Comparison of ENCODE assay signal across 32 mouse cellular contexts in genomic region chr5:30994910-30995635, GRCm38 (mm10). TPM values are rescaled to one million over a fixed set of nuclear protein-coding genes. Genes with fewer than 3 reads are reported as not detected.
DNase-seq lines count a peak whose midpoint lies in the region; ATAC-seq and TF ChIP-seq lines count a peak whose summit lies in the region.
"Had no signal": no experiment of that assay in that cellular context is flagged by ENCODE, and none has a peak within 500 bp of the region (broad histone marks: within the 10 kb centered on the region; RNA-seq: fewer than 3 reads in every experiment).

No protein-coding gene starts in this region.

- ATAC-seq in heart, embryonic 14.5 days (ENCODE audit: insufficient number of reproducible peaks, insufficient read depth, low FRiP score, low read depth) = 0 out of 2 replicates have a peak, but pooled peaks have one; percentile 27
- ATAC-seq in intestine, postnatal 0 days = peak; percentile 78
- ATAC-seq: forebrain, postnatal 0 days; hindbrain, postnatal 0 days; midbrain, embryonic 15.5 days had no signal

- no peaks in the 10 kb centered on the region for H3K27me3 ChIP-seq in heart, embryonic 14.5 days (ENCODE audit: control insufficient read depth, insufficient read depth, low read length)
- no peaks in the 10 kb centered on the region for H3K27me3 ChIP-seq in intestine, postnatal 0 days (replicated peaks; ENCODE audit: control insufficient read depth, insufficient read depth, low read length)
- H3K27me3 ChIP-seq: embryonic facial prominence, embryonic 15.5 days; forebrain, embryonic 12.5 days; liver, embryonic 15.5 days; lung, embryonic 15.5 days; midbrain, embryonic 15.5 days; stomach, embryonic 15.5 days had no signal

- peak overlapping the region; percentile 11; the same call in 1 of the 2 replicates for H3K4me2 ChIP-seq in heart, embryonic 14.5 days (ENCODE audit: low read length)
- H3K4me2 ChIP-seq in intestine, postnatal 0 days (replicated peaks; ENCODE audit: low read depth) = no peak overlapping the region
- H3K4me2 ChIP-seq: embryonic facial prominence, embryonic 15.5 days; forebrain, embryonic 12.5 days; hindbrain, embryonic 12.5 days; liver, embryonic 15.5 days; lung, embryonic 15.5 days; midbrain, embryonic 15.5 days; stomach, embryonic 15.5 days had no signal

- no peaks in the 10 kb centered on the region for H3K36me3 ChIP-seq in heart, embryonic 14.5 days (ENCODE audit: control insufficient read depth, insufficient read depth, low read length)
- no peaks in the 10 kb centered on the region for H3K36me3 ChIP-seq in intestine, postnatal 0 days (ENCODE audit: control insufficient read depth, insufficient read depth)
- H3K36me3 ChIP-seq: embryonic facial prominence, embryonic 10.5 days; embryonic facial prominence, embryonic 15.5 days; forebrain, embryonic 12.5 days; hindbrain, embryonic 12.5 days; liver, embryonic 15.5 days; lung, embryonic 15.5 days; midbrain, embryonic 10.5 days; midbrain, embryonic 15.5 days; stomach, embryonic 15.5 days had no signal

- peak overlapping the region; percentile 16 for H3K9ac ChIP-seq in heart, embryonic 14.5 days (ENCODE audit: low read length)
- H3K9ac ChIP-seq in intestine, postnatal 0 days (ENCODE audit: low read depth, low read length) = no peak overlapping the region
- H3K9ac ChIP-seq: embryonic facial prominence, embryonic 15.5 days; forebrain, embryonic 12.5 days; forebrain, postnatal 0 days; hindbrain, embryonic 12.5 days; liver, embryonic 15.5 days; lung, embryonic 15.5 days; midbrain, embryonic 15.5 days; stomach, embryonic 15.5 days had no signal

- no peak overlapping the region for H3K4me3 ChIP-seq in gastrocnemius, adult 2 months
- no peak overlapping the region for H3K4me3 ChIP-seq in heart, embryonic 14.5 days (ENCODE audit: control insufficient read depth in 1 of 2, insufficient read depth in 1 of 2, low read depth in 1 of 2, low read length in 2 of 2)
- no peak overlapping the region for H3K4me3 ChIP-seq in intestine, postnatal 0 days (ENCODE audit: low read depth, low read length)
- H3K4me3 ChIP-seq: embryonic facial prominence, embryonic 10.5 days; embryonic facial prominence, embryonic 15.5 days; forebrain, embryonic 12.5 days; hindbrain, embryonic 12.5 days; layer of hippocampus, adult 2 months; liver, embryonic 15.5 days; lung, embryonic 15.5 days; midbrain, embryonic 10.5 days; midbrain, embryonic 15.5 days; stomach, embryonic 15.5 days had no signal

- no peak for DNase-seq in gastrocnemius, adult 2 months
- DNase-seq in gastrocnemius, postnatal 4 days (ENCODE audit: low spot score in 2 of 2) = no peak
- DNase-seq in heart, adult 9 months (ENCODE audit: low spot score in 2 of 2) = no peak
- peak; percentile 32 for DNase-seq in kidney, adult 9 months
- DNase-seq in kidney, adult 11 months = no peak
- no peak for DNase-seq in left cerebral cortex, adult 11 months (ENCODE audit: low spot score)
- DNase-seq: adrenal gland, adult 2 months; adrenal gland, postnatal 36 days; cerebellum, adult 8-10 months; cerebellum, postnatal 25 days; forebrain, postnatal 0 days; gastrocnemius, postnatal 10 days; kidney, adult 18-20 months; kidney, postnatal 36 days; left cerebral cortex, postnatal 4 days; right cerebral cortex, postnatal 25 days had no signal

- no peak for TF ChIP-seq CTCF in gastrocnemius, adult 2 months (IDR thresholded peaks at IDR 0.05)
- no peak for TF ChIP-seq CTCF in intestine, postnatal 0 days (IDR thresholded peaks at IDR 0.05; ENCODE audit: low read depth)

- peaks cover 5 to 10% of the 10 kb centered on the region in 2 experiments for H3K4me1 ChIP-seq in heart, embryonic 14.5 days (ENCODE audit: control insufficient read depth in 2 of 2, insufficient read depth in 2 of 2, low read length in 2 of 2)
- no peaks in the 10 kb centered on the region for H3K4me1 ChIP-seq in intestine, postnatal 0 days (replicated peaks; ENCODE audit: control insufficient read depth, insufficient read depth, low read length)
- H3K4me1 ChIP-seq: embryonic facial prominence, embryonic 10.5 days; embryonic facial prominence, embryonic 15.5 days; forebrain, embryonic 12.5 days; hindbrain, embryonic 12.5 days; liver, embryonic 15.5 days; midbrain, embryonic 10.5 days; midbrain, embryonic 15.5 days; stomach, embryonic 15.5 days had no signal

- 31% methylated on average over 11 of the region's 11 CpGs for WGBS in heart, embryonic 14.5 days
- 59% methylated on average over 11 of the region's 11 CpGs for WGBS in intestine, postnatal 0 days

- intact Hi-C loops in gastrocnemius, adult 2 months (cut with DNase I) = no loop called here

- peak overlapping the region; percentile 38 for H3K27ac ChIP-seq in gastrocnemius, adult 2 months
- H3K27ac ChIP-seq in heart, embryonic 14.5 days (replicated peaks in 1 of 2; ENCODE audit: control insufficient read depth in 1 of 2, insufficient read depth in 1 of 2, low read depth in 2 of 2, low read length in 2 of 2) = peak overlapping the region; percentile 65 to 83
- H3K27ac ChIP-seq in intestine, postnatal 0 days (ENCODE audit: low read depth, low read length) = 0 out of 2 replicates have a peak overlapping the region, but pooled peaks have one; percentile 28
- H3K27ac ChIP-seq: embryonic facial prominence, embryonic 10.5 days; embryonic facial prominence, embryonic 15.5 days; forebrain, embryonic 12.5 days; hindbrain, embryonic 12.5 days; hindbrain, postnatal 0 days; layer of hippocampus, adult 2 months; liver, embryonic 15.5 days; lung, embryonic 15.5 days; midbrain, embryonic 10.5 days; midbrain, embryonic 15.5 days; stomach, embryonic 15.5 days had no signal

- H3K9me3 ChIP-seq in heart, embryonic 14.5 days (ENCODE audit: control insufficient read depth, low read length) = no peaks in the 10 kb centered on the region
- H3K9me3 ChIP-seq in intestine, postnatal 0 days (ENCODE audit: control insufficient read depth) = no peaks in the 10 kb centered on the region
- H3K9me3 ChIP-seq: embryonic facial prominence, embryonic 10.5 days; embryonic facial prominence, embryonic 15.5 days; forebrain, embryonic 12.5 days; hindbrain, embryonic 12.5 days; liver, embryonic 15.5 days; lung, embryonic 15.5 days; midbrain, embryonic 10.5 days; midbrain, embryonic 15.5 days; stomach, embryonic 15.5 days had no signal

RNA-seq across cellular contexts. Expression of gene Tcf23, which starts 26.6 kb away (rescaled TPM):
- under 1 TPM in 1 of 2 experiments, not detected in 1; 0.28 TPM for total RNA-seq in gastrocnemius, adult 2 months (2021)
- total RNA-seq in gastrocnemius, postnatal 4 days (2021) = under 1 TPM in 1 of 2 experiments, not detected in 1; 0.10 TPM
- polyA plus RNA-seq in heart, embryonic 14.5 days (2014; fragmentation: Nextera tagmentation; extraction: Ambion mirVana) = 0.07 and 0.15 TPM in 2 replicates
- 1.8 and 2.3 TPM in 2 replicates for polyA plus RNA-seq in intestine, postnatal 0 days (2015; fragmentation: Nextera tagmentation; extraction: Ambion mirVana)
- total RNA-seq: forebrain, postnatal 0 days; hindbrain, postnatal 0 days; megakaryocyte progenitor cell, adult 5-6 weeks; neutrophil, adult 5-6 weeks had no signal
- polyA plus RNA-seq: embryonic facial prominence, embryonic 10.5 days; forebrain, embryonic 12.5 days; forebrain, postnatal 0 days; hindbrain, embryonic 12.5 days; neural tube, embryonic 11.5 days had no signal

RNA-seq across cellular contexts. Expression of gene Preb, which starts 34.9 kb away (rescaled TPM):
- 10 to 100 TPM; 76.5 to 83.6 TPM for total RNA-seq in gastrocnemius, adult 2 months (2021)
- 10 to 100 TPM; 97.3 to 99.7 TPM for total RNA-seq in gastrocnemius, postnatal 4 days (2021)
- 49.7 and 59.5 TPM in 2 replicates for polyA plus RNA-seq in heart, embryonic 14.5 days (2014; fragmentation: Nextera tagmentation; extraction: Ambion mirVana)
- polyA plus RNA-seq in intestine, postnatal 0 days (2015; fragmentation: Nextera tagmentation; extraction: Ambion mirVana) = 150 and 161 TPM in 2 replicates

RNA-seq across cellular contexts. Expression of gene Cgref1, which starts 49.7 kb away (rescaled TPM):
- total RNA-seq in gastrocnemius, adult 2 months (2021) = 1 to 10 TPM; 2.0 to 2.9 TPM
- total RNA-seq in gastrocnemius, postnatal 4 days (2021) = 1 to 10 TPM; 9.5 to 10.0 TPM
- 2.0 and 3.8 TPM in 2 replicates for polyA plus RNA-seq in heart, embryonic 14.5 days (2014; fragmentation: Nextera tagmentation; extraction: Ambion mirVana)
- 535 and 618 TPM in 2 replicates for polyA plus RNA-seq in intestine, postnatal 0 days (2015; fragmentation: Nextera tagmentation; extraction: Ambion mirVana)

RNA-seq across cellular contexts. Expression of gene Atraid, which starts 53.0 kb away (rescaled TPM):
- 10 to 100 TPM; 40.9 to 41.6 TPM for total RNA-seq in gastrocnemius, adult 2 months (2021)
- 100 to 1,000 TPM in 1 of 2 experiments, 10 to 100 TPM in 1; 92.4 to 102 TPM for total RNA-seq in gastrocnemius, postnatal 4 days (2021)
- 142 and 156 TPM in 2 replicates for polyA plus RNA-seq in heart, embryonic 14.5 days (2014; fragmentation: Nextera tagmentation; extraction: Ambion mirVana)
- 227 and 250 TPM in 2 replicates for polyA plus RNA-seq in intestine, postnatal 0 days (2015; fragmentation: Nextera tagmentation; extraction: Ambion mirVana)

RNA-seq across cellular contexts. Expression of gene Slc5a6, which starts 53.7 kb away (rescaled TPM):
- total RNA-seq in gastrocnemius, adult 2 months (2021) = 1 to 10 TPM; 5.6 to 6.0 TPM
- 10 to 100 TPM in 1 of 2 experiments, 1 to 10 TPM in 1; 8.2 to 13.8 TPM for total RNA-seq in gastrocnemius, postnatal 4 days (2021)
- 6.5 and 7.2 TPM in 2 replicates for polyA plus RNA-seq in heart, embryonic 14.5 days (2014; fragmentation: Nextera tagmentation; extraction: Ambion mirVana)
- 18.0 and 20.0 TPM in 2 replicates for polyA plus RNA-seq in intestine, postnatal 0 days (2015; fragmentation: Nextera tagmentation; extraction: Ambion mirVana)
